Mouse (Mus musculus): Measurements from ENCODE around the gene Pom121. TPM values are rescaled to one million over a fixed set of nuclear protein-coding genes. Genes with fewer than 3 reads are reported as not detected.

The Pom121 gene
- total and polyA plus RNA-seq, 3 experiments = 4.9 to 185 (median 105) TPM

DNA sequence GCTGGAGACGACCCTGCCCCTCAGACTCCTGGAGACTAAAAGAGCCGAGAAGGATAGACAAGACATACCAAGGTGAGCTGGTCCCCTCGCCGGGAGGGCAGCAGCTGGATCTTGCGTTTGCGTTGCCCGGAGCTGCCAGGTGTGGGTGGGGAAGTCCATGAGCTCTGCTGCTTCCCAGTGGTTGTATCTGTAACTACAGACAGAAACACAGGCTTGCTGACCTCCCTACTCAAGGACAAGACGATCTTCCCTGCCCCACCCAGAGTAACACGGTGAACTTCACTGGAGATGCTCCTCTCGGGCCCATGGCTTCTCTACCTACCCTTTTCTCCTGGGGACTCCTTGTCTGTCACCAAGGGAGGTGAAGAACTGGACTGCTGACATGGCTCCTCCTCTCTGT lies 10.6 kb downstream of the Pom121 start:
- Histone ChIP-seq H3K27me3 (ENCODE audit: insufficient read depth, low read length) (no peaks in the 10 kb centered on the region), H3K4me1 (ENCODE audit: insufficient read depth, low read depth, low read length) (peaks cover 23% of the 10 kb centered on the region), H3K36me3 (replicated peaks) (peaks cover 97% of the 10 kb centered on the region), H3K4me3 (ENCODE audit: low read depth, low read length) (no peak overlapping the region), H3K9me3 (replicated peaks) (no peaks in the 10 kb centered on the region)
- ATAC-seq (ENCODE audit: extremely low read depth, insufficient number of reproducible peaks, low FRiP score, poor library complexity, severe bottlenecking) (no peak), DNase-seq (ENCODE audit: low spot score) (no peak)
- TF ChIP-seq TAL1 (conservative IDR thresholded peaks at IDR 0.05; ENCODE audit: low read depth, low read length) (no peak), POLR2AphosphoS5 (IDR thresholded peaks at IDR 0.05; ENCODE audit: insufficient replicate concordance, low read depth, low read length) (no peak), GATA1 (IDR thresholded peaks at IDR 0.05; ENCODE audit: borderline replicate concordance, low read length) (no peak), CTCF (IDR thresholded peaks at IDR 0.05; ENCODE audit: low read depth, low read length) (no peak), GATA2 (IDR thresholded peaks at IDR 0.05; ENCODE audit: borderline replicate concordance, low read depth, low read length) (no peak)

- no peak for ATAC-seq (ENCODE audit: extremely low read depth, insufficient number of reproducible peaks, low FRiP score, poor library complexity, severe bottlenecking)
- Histone ChIP-seq H3K4me1 (ENCODE audit: insufficient read depth, low read depth, low read length) (peaks cover 26% of the 10 kb centered on the region), H3K27me3 (ENCODE audit: insufficient read depth, low read length) (no peaks in the 10 kb centered on the region), H3K9me3 (replicated peaks) (no peaks in the 10 kb centered on the region), H3K4me3 (ENCODE audit: low read depth, low read length) (no peak overlapping the region), H3K36me3 (replicated peaks) (peaks cover 97% of the 10 kb centered on the region)
- TF ChIP-seq CTCF (IDR thresholded peaks at IDR 0.05; ENCODE audit: low read depth, low read length) (no peak), GATA2 (IDR thresholded peaks at IDR 0.05; ENCODE audit: borderline replicate concordance, low read depth, low read length) (no peak), TAL1 (conservative IDR thresholded peaks at IDR 0.05; ENCODE audit: low read depth, low read length) (no peak), POLR2AphosphoS5 (IDR thresholded peaks at IDR 0.05; ENCODE audit: insufficient replicate concordance, low read depth, low read length) (no peak), GATA1 (IDR thresholded peaks at IDR 0.05; ENCODE audit: borderline replicate concordance, low read length) (no peak)
- no peak for DNase-seq (ENCODE audit: low spot score)
These were observed 11.6 kb downstream of the Pom121 start for GRCm38 (mm10) chr5:135382746-135383145.

DNA sequence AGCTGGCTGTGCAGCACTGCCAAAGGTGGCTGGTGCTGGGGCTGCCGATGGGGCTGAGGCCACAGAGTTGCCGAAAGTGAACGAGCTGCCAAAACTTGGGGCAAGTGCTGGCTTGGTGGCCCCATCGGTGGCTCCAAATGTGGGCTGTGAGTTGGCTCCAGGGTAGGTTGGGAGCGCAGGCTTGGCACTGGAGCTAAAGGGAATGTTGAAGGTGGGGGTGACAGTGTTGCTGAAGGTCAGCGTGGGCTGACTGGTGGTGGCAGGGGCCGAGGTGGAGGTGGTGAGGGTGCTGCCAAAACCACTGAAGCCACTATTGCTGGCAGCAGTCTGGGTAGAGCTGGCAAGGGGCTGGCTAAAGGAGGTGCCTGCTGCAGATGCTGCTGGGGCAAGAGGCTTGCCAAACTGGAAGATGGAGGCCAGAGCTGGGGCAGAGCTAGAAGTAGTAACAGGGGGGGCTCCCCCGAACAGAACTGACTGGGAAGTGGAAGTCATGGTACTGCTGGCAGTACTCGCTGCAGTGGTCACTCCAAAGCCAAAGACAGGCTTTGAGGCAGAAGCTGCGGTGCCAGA lies 12.9 kb downstream of the Pom121 start:
- no peaks in the 10 kb centered on the region for H3K27me3 ChIP-seq (ENCODE audit: insufficient read depth, low read length)
- no peak for DNase-seq (ENCODE audit: low spot score)
- no peak overlapping the region for H3K4me3 ChIP-seq (ENCODE audit: low read depth, low read length)
- no peak for ATAC-seq (ENCODE audit: extremely low read depth, insufficient number of reproducible peaks, low FRiP score, poor library complexity, severe bottlenecking)
- TF ChIP-seq CTCF (IDR thresholded peaks at IDR 0.05; ENCODE audit: low read depth, low read length) = no peak
- no peak for TF ChIP-seq TAL1 (conservative IDR thresholded peaks at IDR 0.05; ENCODE audit: low read depth, low read length)
- no peak for TF ChIP-seq GATA1 (IDR thresholded peaks at IDR 0.05; ENCODE audit: borderline replicate concordance, low read length)
- no peak for TF ChIP-seq GATA2 (IDR thresholded peaks at IDR 0.05; ENCODE audit: borderline replicate concordance, low read depth, low read length)
- no peak for TF ChIP-seq POLR2AphosphoS5 (IDR thresholded peaks at IDR 0.05; ENCODE audit: insufficient replicate concordance, low read depth, low read length)
- no peaks in the 10 kb centered on the region for H3K9me3 ChIP-seq (replicated peaks)
- peaks cover 94% of the 10 kb centered on the region for H3K36me3 ChIP-seq (replicated peaks)
- H3K4me1 ChIP-seq (ENCODE audit: insufficient read depth, low read depth, low read length) = peaks cover 26% of the 10 kb centered on the region

DNA sequence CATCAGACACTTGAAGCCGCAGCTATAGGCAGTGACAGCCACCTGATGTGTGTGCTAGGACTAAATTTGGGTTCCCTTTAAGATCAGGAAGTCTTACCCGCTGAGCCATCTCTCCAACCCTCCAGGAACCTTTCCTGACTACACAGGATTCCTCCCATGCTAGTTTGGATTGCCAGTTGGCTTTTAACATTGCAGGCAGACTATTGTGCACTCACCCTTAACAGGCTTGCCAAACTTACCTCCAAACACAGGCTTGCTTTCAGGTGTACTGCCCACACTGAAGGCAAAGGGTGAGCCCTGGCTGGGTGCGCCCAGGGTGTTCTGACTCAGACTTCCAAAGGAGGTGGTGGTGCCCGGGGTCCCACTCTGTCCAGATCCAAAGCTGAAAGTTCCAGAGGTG lies 13.7 kb downstream of the Pom121 start:
- no peaks in the 10 kb centered on the region for H3K9me3 ChIP-seq (replicated peaks)
- H3K4me3 ChIP-seq (ENCODE audit: low read depth, low read length) = no peak overlapping the region
- TF ChIP-seq POLR2AphosphoS5 (IDR thresholded peaks at IDR 0.05; ENCODE audit: insufficient replicate concordance, low read depth, low read length) (no peak), GATA1 (IDR thresholded peaks at IDR 0.05; ENCODE audit: borderline replicate concordance, low read length) (no peak), GATA2 (IDR thresholded peaks at IDR 0.05; ENCODE audit: borderline replicate concordance, low read depth, low read length) (no peak), CTCF (IDR thresholded peaks at IDR 0.05; ENCODE audit: low read depth, low read length) (no peak), TAL1 (conservative IDR thresholded peaks at IDR 0.05; ENCODE audit: low read depth, low read length) (no peak)
- no peak for DNase-seq (ENCODE audit: low spot score)
- H3K36me3 ChIP-seq (replicated peaks) = peaks cover 97% of the 10 kb centered on the region
- H3K27me3 ChIP-seq (ENCODE audit: insufficient read depth, low read length) = no peaks in the 10 kb centered on the region
- H3K4me1 ChIP-seq (ENCODE audit: insufficient read depth, low read depth, low read length) = peaks cover 26% of the 10 kb centered on the region
- no peak for ATAC-seq (ENCODE audit: extremely low read depth, insufficient number of reproducible peaks, low FRiP score, poor library complexity, severe bottlenecking)

DNA sequence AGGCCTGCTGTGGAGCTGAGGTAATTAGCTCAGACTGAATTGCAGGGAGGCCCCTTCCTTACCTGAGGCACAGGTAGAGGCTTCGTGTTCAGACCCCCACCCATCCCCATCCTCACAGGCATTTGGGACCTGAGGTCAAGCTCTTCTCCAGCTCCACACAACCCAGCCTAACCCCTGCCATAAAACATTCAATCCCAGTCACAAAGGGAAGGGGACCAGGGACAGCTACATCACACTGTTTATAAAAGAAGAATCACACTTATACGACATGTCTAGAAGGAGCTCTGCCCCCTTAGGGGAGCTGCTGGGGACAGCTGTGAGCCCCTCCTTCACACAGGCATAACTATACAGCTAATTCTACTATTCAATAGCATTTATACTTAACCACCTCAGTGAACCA lies 18.0 kb downstream of the Pom121 start:
- peaks cover 23% of the 10 kb centered on the region for H3K4me1 ChIP-seq (ENCODE audit: insufficient read depth, low read depth, low read length)
- peaks cover 95% of the 10 kb centered on the region for H3K36me3 ChIP-seq (replicated peaks)
- H3K4me3 ChIP-seq (ENCODE audit: low read depth, low read length) = no peak overlapping the region
- TF ChIP-seq TAL1 (conservative IDR thresholded peaks at IDR 0.05; ENCODE audit: low read depth, low read length) (no peak), POLR2AphosphoS5 (IDR thresholded peaks at IDR 0.05; ENCODE audit: insufficient replicate concordance, low read depth, low read length) (no peak), GATA2 (IDR thresholded peaks at IDR 0.05; ENCODE audit: borderline replicate concordance, low read depth, low read length) (no peak), GATA1 (IDR thresholded peaks at IDR 0.05; ENCODE audit: borderline replicate concordance, low read length) (no peak), CTCF (IDR thresholded peaks at IDR 0.05; ENCODE audit: low read depth, low read length) (no peak)
- H3K27me3 ChIP-seq (ENCODE audit: insufficient read depth, low read length) = no peaks in the 10 kb centered on the region
- DNase-seq (ENCODE audit: low spot score) (no peak), ATAC-seq (ENCODE audit: extremely low read depth, insufficient number of reproducible peaks, low FRiP score, poor library complexity, severe bottlenecking) (no peak)
- H3K9me3 ChIP-seq (replicated peaks) = no peaks in the 10 kb centered on the region

DNA sequence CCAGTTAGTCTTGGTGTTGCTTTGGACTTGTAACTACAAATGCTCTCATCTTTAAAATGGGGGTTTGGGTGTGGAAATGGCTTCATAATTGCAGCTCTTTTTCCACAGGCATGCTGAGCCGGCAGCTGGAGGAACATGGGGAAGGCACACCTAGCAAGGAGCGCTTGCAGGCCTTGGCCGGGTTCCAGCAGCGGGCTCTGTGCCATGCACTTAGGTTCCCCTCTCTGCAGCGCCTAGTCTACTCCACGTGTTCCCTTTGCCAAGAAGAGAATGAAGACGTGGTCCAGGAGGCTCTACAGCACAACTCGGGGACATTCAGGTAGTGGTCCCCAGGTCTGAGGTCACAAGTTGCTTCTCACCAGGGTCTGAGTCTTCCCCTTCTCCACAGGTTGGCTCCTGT lies 19.2 kb downstream of the Pom121 start:
- Histone ChIP-seq H3K4me3 (ENCODE audit: low read depth, low read length) (no peak overlapping the region), H3K36me3 (replicated peaks) (peaks cover 91% of the 10 kb centered on the region), H3K27me3 (ENCODE audit: insufficient read depth, low read length) (no peaks in the 10 kb centered on the region), H3K9me3 (replicated peaks) (no peaks in the 10 kb centered on the region), H3K4me1 (ENCODE audit: insufficient read depth, low read depth, low read length) (peaks cover 27% of the 10 kb centered on the region)
- DNase-seq (ENCODE audit: low spot score) (no peak), ATAC-seq (ENCODE audit: extremely low read depth, insufficient number of reproducible peaks, low FRiP score, poor library complexity, severe bottlenecking) (no peak)
- TF ChIP-seq TAL1 (conservative IDR thresholded peaks at IDR 0.05; ENCODE audit: low read depth, low read length) (no peak), POLR2AphosphoS5 (IDR thresholded peaks at IDR 0.05; ENCODE audit: insufficient replicate concordance, low read depth, low read length) (no peak), GATA2 (IDR thresholded peaks at IDR 0.05; ENCODE audit: borderline replicate concordance, low read depth, low read length) (no peak), CTCF (IDR thresholded peaks at IDR 0.05; ENCODE audit: low read depth, low read length) (no peak), GATA1 (IDR thresholded peaks at IDR 0.05; ENCODE audit: borderline replicate concordance, low read length) (no peak)
